Mouse (Mus musculus) limb, embryonic 14.5 days (tissue): Measurements from ENCODE around the gene Clptm1l. TPM values are rescaled to one million over a fixed set of nuclear protein-coding genes. Genes with fewer than 3 reads are reported as not detected.

Experiments used
- ATAC-seq: fragments of 200-750 bp; cut with Nextera tagmentation; 2 replicates; pipeline ENCODE4 v1.8.0; 2017; ENCODE audit warnings: low read depth, moderate number of reproducible peaks, moderate TSS enrichment; ENCODE audit not compliant: low FRiP score
- DNase-seq: peaks from one replicate; pipeline ENCODE4 v3.0.0-alpha.2; 2015; ENCODE audit warnings: low spot score
- H3K27ac ChIP-seq: fragments of 300-500 bp; sonication (generic); replicated peaks from 2 replicates; pipeline ENCODE4 v1.5.1; 2014; ENCODE audit warnings: low read depth, mild to moderate bottlenecking, low read length, moderate library complexity, mixed read lengths
- H3K27me3 ChIP-seq: fragments of 300-500 bp; sonication (generic); 2 replicates; pipeline ENCODE4 v1.6.1; 2014; ENCODE audit warnings: low read length, mixed read lengths; ENCODE audit not compliant: control insufficient read depth, insufficient read depth
- H3K36me3 ChIP-seq: fragments of 300-500 bp; sonication (generic); 2 replicates; pipeline ENCODE4 v1.6.1; 2014; ENCODE audit warnings: mild to moderate bottlenecking, low read length, moderate library complexity, mixed read lengths; ENCODE audit not compliant: control insufficient read depth, insufficient read depth
- H3K4me1 ChIP-seq: fragments of 300-500 bp; sonication (generic); 2 replicates; pipeline ENCODE4 v1.6.1; 2014; ENCODE audit warnings: antibody characterized with exemption, low read length, mixed read lengths; ENCODE audit not compliant: control insufficient read depth, insufficient read depth
- H3K4me2 ChIP-seq: fragments of 300-500 bp; sonication (generic); replicated peaks from 2 replicates; pipeline ENCODE4 v1.6.1; 2014; ENCODE audit warnings: low read depth, mild to moderate bottlenecking, low read length, moderate library complexity; ENCODE audit not compliant: severe bottlenecking
- H3K4me3 ChIP-seq: fragments of 300-500 bp; sonication (generic); replicated peaks from 2 replicates; pipeline ENCODE4 v1.5.1; 2014; ENCODE audit warnings: low read length
- H3K9ac ChIP-seq: fragments of 300-500 bp; sonication (generic); 2 replicates; pipeline ENCODE4 v1.6.1; 2014; ENCODE audit warnings: mild to moderate bottlenecking, low read depth, low read length, moderate library complexity; ENCODE audit not compliant: severe bottlenecking
- H3K9me3 ChIP-seq: fragments of 300-500 bp; sonication (generic); 2 replicates; pipeline ENCODE4 v1.6.1; 2016; ENCODE audit warnings: low read length; ENCODE audit not compliant: control insufficient read depth
- POLR2A ChIP-seq: fragments of 200-500 bp; IDR thresholded peaks from 2 replicates; pipeline ENCODE4 v1.8.0; 2012; ENCODE audit warnings: inconsistent platforms, mild to moderate bottlenecking, moderate library complexity, borderline replicate concordance; ENCODE audit not compliant: insufficient read depth, insufficient read length; ENCODE audit errors: extremely low read depth
- WGBS: fragments of 180-500 bp; shearing (Covaris S2); extraction: QIAGEN DNeasy Blood & Tissue Kit; methylation state at CpG from one replicate; pipeline ENCODE4 v1.1.7; 2014; 5-methylcytosine and 5-hydroxymethylcytosine counted together
- polyA plus RNA-seq, 2 experiments: library from polyadenylated mRNA; depleted of rRNA in 1 of 2; stranded (reverse) in 1 of 2; unstranded in 1 of 2; fragments of >200 nt; fragmentation: Nextera tagmentation in 1 of 2; extraction: Ambion mirVana in 1 of 2; gene quantifications; 2 replicates each; pipeline versions ENCODE4 v1.2.1 to v1.2.3; 2012 to 2014

Clptm1l gene
- polyA plus RNA-seq, 2 experiments: 145 to 163 TPM

GRCm38 (mm10) chr13:73596276-73596675 lies 7.5 kb upstream of the Clptm1l start:
- Histone ChIP-seq H3K4me1 (no peaks in the 10 kb centered on the region), H3K4me2 (no peak overlapping the region), H3K4me3 (no peak overlapping the region), H3K27me3 (no peaks in the 10 kb centered on the region), H3K9ac (no peak overlapping the region), H3K9me3 (no peaks in the 10 kb centered on the region), H3K36me3 (no peaks in the 10 kb centered on the region), H3K27ac (no peak overlapping the region)
- DNase-seq: no peak
- no peak for TF ChIP-seq POLR2A
- ATAC-seq: no peak
- 74% methylated on average over 4 of the region's 4 CpGs for whole genome bisulfite sequencing

GRCm38 (mm10) chr13:73600217-73600616 lies 3.6 kb upstream of the Clptm1l start:
- Histone ChIP-seq H3K4me1 (peaks cover 10% of the 10 kb centered on the region), H3K27me3 (no peaks in the 10 kb centered on the region), H3K9me3 (no peaks in the 10 kb centered on the region), H3K4me2 (no peak overlapping the region), H3K36me3 (no peaks in the 10 kb centered on the region), H3K9ac (no peak overlapping the region), H3K27ac (no peak overlapping the region), H3K4me3 (no peak overlapping the region)
- TF ChIP-seq POLR2A: no peak
- DNase-seq (no peak), ATAC-seq (no peak)
- WGBS: 72% methylated on average over 4 of the region's 4 CpGs

GRCm38 (mm10) chr13:73603046-73603445 lies 760 bp upstream of the Clptm1l start:
- no peak for DNase-seq
- Histone ChIP-seq H3K27me3 (no peaks in the 10 kb centered on the region), H3K27ac (no peak overlapping the region), H3K4me1 (peaks cover 10% of the 10 kb centered on the region), H3K9me3 (no peaks in the 10 kb centered on the region), H3K36me3 (peaks cover 21% of the 10 kb centered on the region), H3K9ac (peak overlapping the region; percentile 89), H3K4me2 (peak overlapping the region; percentile 87), H3K4me3 (peak overlapping the region; percentile 78)
- no peak for ATAC-seq
- 52% methylated on average over 4 of the region's 4 CpGs for WGBS
- no peak for TF ChIP-seq POLR2A

- H3K4me1 ChIP-seq: peaks cover 10% of the 10 kb centered on the region
- peaks cover 34% of the 10 kb centered on the region for H3K36me3 ChIP-seq
- peak overlapping the region; percentile 78 for H3K4me3 ChIP-seq
- TF ChIP-seq POLR2A: no peak
- no peaks in the 10 kb centered on the region for H3K9me3 ChIP-seq
- peak overlapping the region; percentile 89 for H3K9ac ChIP-seq
- DNase-seq: no peak
- H3K27me3 ChIP-seq: no peaks in the 10 kb centered on the region
- WGBS: 3% methylated on average over 39 of the region's 39 CpGs
- H3K27ac ChIP-seq: peak overlapping the region; percentile 72
- peak overlapping the region; percentile 87 for H3K4me2 ChIP-seq
- ATAC-seq: peak; percentile 70
Measured at GRCm38 (mm10) chr13:73604156-73604957, 551 bp downstream of the Clptm1l start.

- no peak overlapping the region for H3K4me2 ChIP-seq
- no peak for TF ChIP-seq POLR2A
- DNase-seq (no peak), ATAC-seq (no peak)
- H3K4me1 ChIP-seq: no peaks in the 10 kb centered on the region
- whole genome bisulfite sequencing: 93% methylated on average over 5 of the region's 5 CpGs
- no peak overlapping the region for H3K4me3 ChIP-seq
- H3K36me3 ChIP-seq: peaks cover 88% of the 10 kb centered on the region
- H3K27ac ChIP-seq: no peak overlapping the region
- H3K9me3 ChIP-seq: no peaks in the 10 kb centered on the region
- H3K27me3 ChIP-seq: no peaks in the 10 kb centered on the region
- no peak overlapping the region for H3K9ac ChIP-seq
Measured at GRCm38 (mm10) chr13:73618406-73618805, 14.6 kb downstream of the Clptm1l start.
